Mouse (Mus musculus) testis, adult 2 months (tissue): Measurements from ENCODE around the gene Hepacam. TPM values are rescaled to one million over a fixed set of nuclear protein-coding genes. Genes with fewer than 3 reads are reported as not detected.

Source experiments
- H3K27ac ChIP-seq: fragments of 200-500 bp; 2 replicates; pipeline ENCODE4 v1.5.1; 2012; ENCODE audit warnings: low read depth, low read length; ENCODE audit not compliant: control insufficient read depth, insufficient read depth
- H3K27me3 ChIP-seq: fragments of 200-500 bp; 2 replicates; pipeline ENCODE4 v1.6.1; 2012; ENCODE audit warnings: mild to moderate bottlenecking, low read length, moderate library complexity; ENCODE audit not compliant: control insufficient read depth, insufficient read depth
- H3K36me3 ChIP-seq: fragments of 200-500 bp; 2 replicates; pipeline ENCODE4 v1.6.1; 2012; ENCODE audit warnings: mild to moderate bottlenecking, low read length; ENCODE audit not compliant: control insufficient read depth, insufficient read depth
- H3K4me1 ChIP-seq: fragments of 200-500 bp; 2 replicates; pipeline ENCODE4 v1.6.1; 2012; ENCODE audit warnings: low read length; ENCODE audit not compliant: control insufficient read depth, insufficient read depth
- H3K4me3 ChIP-seq: fragments of 200-500 bp; 2 replicates; pipeline ENCODE4 v1.5.1; 2012; ENCODE audit warnings: low read depth, mild to moderate bottlenecking, low read length, moderate library complexity, mixed read lengths; ENCODE audit not compliant: control insufficient read depth
- CTCF ChIP-seq: fragments of 200-500 bp; IDR thresholded peaks from 2 replicates; pipeline ENCODE4 v1.5.1; 2012; ENCODE audit warnings: low read depth, mild to moderate bottlenecking, inconsistent platforms, low read length, moderate library complexity; ENCODE audit not compliant: control insufficient read depth, insufficient read depth, insufficient replicate concordance
- POLR2A ChIP-seq: fragments of 200-500 bp; IDR thresholded peaks from 2 replicates; pipeline ENCODE4 v1.6.1; 2012; ENCODE audit warnings: low read depth, mild to moderate bottlenecking, inconsistent platforms, low read length, moderate library complexity; ENCODE audit not compliant: control insufficient read depth
- polyA plus RNA-seq: library from polyadenylated mRNA; depleted of rRNA; stranded (reverse); fragments of >200 nt; gene quantifications from 2 replicates; pipeline ENCODE4 v1.2.3, GENCODE M21; 2012

Gene Hepacam
- polyA plus RNA-seq, 1 experiment = 21.3 TPM

GRCm38 (mm10) chr9:37420676-37421075 is 53.5 kb downstream of the Hepacam start:
- peaks cover 3% of the 10 kb centered on the region; the same call in 1 of the 2 replicates for H3K4me1 ChIP-seq
- H3K4me3 ChIP-seq = peak overlapping the region; percentile 61
- H3K27ac ChIP-seq = no peak overlapping the region
- no peaks in the 10 kb centered on the region for H3K27me3 ChIP-seq
- H3K36me3 ChIP-seq = no peaks in the 10 kb centered on the region
- no peak for TF ChIP-seq POLR2A
- no peak for TF ChIP-seq CTCF

GRCm38 (mm10) chr9:37421239-37421638 is 54.1 kb downstream of the Hepacam start:
- Histone ChIP-seq H3K27me3 (no peaks in the 10 kb centered on the region), H3K4me1 (peaks cover 3% of the 10 kb centered on the region; the same call in 1 of the 2 replicates), H3K27ac (no peak overlapping the region), H3K4me3 (no peak overlapping the region; the same call in 1 of the 2 replicates), H3K36me3 (no peaks in the 10 kb centered on the region)
- TF ChIP-seq POLR2A = no peak
- no peak for TF ChIP-seq CTCF

- Histone ChIP-seq H3K36me3 (no peaks in the 10 kb centered on the region), H3K4me1 (peaks cover 13% of the 10 kb centered on the region), H3K27me3 (no peaks in the 10 kb centered on the region; the same call in 1 of the 2 replicates), H3K4me3 (peak overlapping the region; percentile 47), H3K27ac (no peak overlapping the region)
- TF ChIP-seq POLR2A (no peak), CTCF (no peak)
Measured at GRCm38 (mm10) chr9:37429326-37429725, 62.2 kb downstream of the Hepacam start.

GRCm38 (mm10) chr9:37430582-37430981 is 63.4 kb downstream of the Hepacam start:
- Histone ChIP-seq H3K4me3 (no peak overlapping the region), H3K27ac (no peak overlapping the region), H3K27me3 (no peaks in the 10 kb centered on the region; the same call in 1 of the 2 replicates), H3K36me3 (no peaks in the 10 kb centered on the region), H3K4me1 (peaks cover 13% of the 10 kb centered on the region)
- TF ChIP-seq CTCF = peak; percentile 66; the same call in 1 of the 2 replicates
- no peak for TF ChIP-seq POLR2A

- Histone ChIP-seq H3K4me1 (peaks cover 13% of the 10 kb centered on the region), H3K27ac (no peak overlapping the region), H3K27me3 (no peaks in the 10 kb centered on the region; the same call in 1 of the 2 replicates), H3K36me3 (no peaks in the 10 kb centered on the region), H3K4me3 (no peak overlapping the region)
- TF ChIP-seq POLR2A (no peak), CTCF (0 out of 2 replicates have a peak, but pooled peaks have one; percentile 17)
Measured at GRCm38 (mm10) chr9:37432026-37432666, 65.0 kb downstream of the Hepacam start.

- H3K27me3 ChIP-seq = no peaks in the 10 kb centered on the region; the same call in 1 of the 2 replicates
- H3K27ac ChIP-seq = no peak within 1 kb of the TSS
- no peaks in the 10 kb centered on the region for H3K36me3 ChIP-seq
- H3K4me3 ChIP-seq = no peak within 1 kb of the TSS; the same call in 1 of the 2 replicates
- H3K4me1 ChIP-seq = peaks cover 13% of the 10 kb centered on the region
- TF ChIP-seq CTCF = no peak
- TF ChIP-seq POLR2A = no peak
Measured at GRCm38 (mm10) chr9:37432720-37433421, 65.7 kb downstream of the Hepacam start, which contains the start of gene Robo3. TSS of gene Robo3 (minus strand) at chr9:37433246.

- peaks cover 11% of the 10 kb centered on the region for H3K4me1 ChIP-seq
- TF ChIP-seq CTCF = no peak
- TF ChIP-seq POLR2A = no peak
- H3K4me3 ChIP-seq = no peak overlapping the region
- H3K27me3 ChIP-seq = no peaks in the 10 kb centered on the region; the same call in 1 of the 2 replicates
- no peaks in the 10 kb centered on the region for H3K36me3 ChIP-seq
- H3K27ac ChIP-seq = no peak overlapping the region
Measured at GRCm38 (mm10) chr9:37433823-37434560, 66.8 kb downstream of the Hepacam start.
